Mouse (Mus musculus) hindbrain, embryonic 13.5 days (tissue): ENCODE results near the gene Uqcc3. TPM values are rescaled to one million over a fixed set of nuclear protein-coding genes. Genes with fewer than 3 reads are reported as not detected.
"Not testable (repeated sequence)": the region's sequence is repeated elsewhere in the genome, so short reads cannot be mapped to it uniquely, and the experiment has no call there.

Experiments
- ATAC-seq: fragments of 200-750 bp; cut with Nextera tagmentation; 2 replicates; pipeline ENCODE4 v1.8.0; 2017; ENCODE audit warnings: moderate TSS enrichment; ENCODE audit not compliant: low FRiP score
- H3K27ac ChIP-seq: fragments of 300-500 bp; sonication (generic); 2 replicates; pipeline ENCODE4 v1.5.1; 2015; ENCODE audit warnings: inconsistent platforms, mild to moderate bottlenecking, moderate library complexity
- H3K27me3 ChIP-seq: fragments of 300-500 bp; sonication (generic); 2 replicates; pipeline ENCODE4 v1.6.1; 2015; ENCODE audit warnings: mild to moderate bottlenecking, inconsistent platforms
- H3K36me3 ChIP-seq: fragments of 300-500 bp; sonication (generic); 2 replicates; pipeline ENCODE4 v1.6.1; 2015; ENCODE audit warnings: mild to moderate bottlenecking, inconsistent platforms
- H3K4me1 ChIP-seq: fragments of 300-500 bp; sonication (generic); replicated peaks from 2 replicates; pipeline ENCODE4 v1.6.1; 2015; ENCODE audit warnings: inconsistent platforms
- H3K4me2 ChIP-seq: fragments of 300-500 bp; sonication (generic); 2 replicates; pipeline ENCODE4 v1.6.1; 2015; ENCODE audit warnings: inconsistent platforms, mild to moderate bottlenecking, moderate library complexity
- H3K4me3 ChIP-seq: fragments of 300-500 bp; sonication (generic); 2 replicates; pipeline ENCODE4 v1.5.1; 2015; ENCODE audit warnings: mild to moderate bottlenecking, inconsistent platforms
- H3K9ac ChIP-seq: fragments of 300-500 bp; sonication (generic); 2 replicates; pipeline ENCODE4 v1.6.1; 2015; ENCODE audit warnings: mild to moderate bottlenecking, inconsistent platforms
- H3K9me3 ChIP-seq: fragments of 300-500 bp; sonication (generic); 2 replicates; pipeline ENCODE4 v1.6.1; 2016; ENCODE audit warnings: inconsistent platforms
- WGBS: fragments of 180-500 bp; shearing (Covaris S2); methylation state at CpG from one replicate; pipeline ENCODE4 v1.1.7; 2015; 5-methylcytosine and 5-hydroxymethylcytosine counted together
- microRNA-seq: library from miRNA; unstranded; fragments of <30 nt; microRNA quantifications from one replicate; pipeline ENCODE4, GENCODE M21; 2016
- polyA plus RNA-seq: library from polyadenylated mRNA; unstranded; fragments of >200 nt; fragmentation: Nextera tagmentation; extraction: Ambion mirVana; gene quantifications from 2 replicates; pipeline ENCODE4 v1.2.1, GENCODE M21; 2015

The Uqcc3 gene
- polyA plus RNA-seq, 1 experiment from 2014 or later, result 72.3 TPM

DNA sequence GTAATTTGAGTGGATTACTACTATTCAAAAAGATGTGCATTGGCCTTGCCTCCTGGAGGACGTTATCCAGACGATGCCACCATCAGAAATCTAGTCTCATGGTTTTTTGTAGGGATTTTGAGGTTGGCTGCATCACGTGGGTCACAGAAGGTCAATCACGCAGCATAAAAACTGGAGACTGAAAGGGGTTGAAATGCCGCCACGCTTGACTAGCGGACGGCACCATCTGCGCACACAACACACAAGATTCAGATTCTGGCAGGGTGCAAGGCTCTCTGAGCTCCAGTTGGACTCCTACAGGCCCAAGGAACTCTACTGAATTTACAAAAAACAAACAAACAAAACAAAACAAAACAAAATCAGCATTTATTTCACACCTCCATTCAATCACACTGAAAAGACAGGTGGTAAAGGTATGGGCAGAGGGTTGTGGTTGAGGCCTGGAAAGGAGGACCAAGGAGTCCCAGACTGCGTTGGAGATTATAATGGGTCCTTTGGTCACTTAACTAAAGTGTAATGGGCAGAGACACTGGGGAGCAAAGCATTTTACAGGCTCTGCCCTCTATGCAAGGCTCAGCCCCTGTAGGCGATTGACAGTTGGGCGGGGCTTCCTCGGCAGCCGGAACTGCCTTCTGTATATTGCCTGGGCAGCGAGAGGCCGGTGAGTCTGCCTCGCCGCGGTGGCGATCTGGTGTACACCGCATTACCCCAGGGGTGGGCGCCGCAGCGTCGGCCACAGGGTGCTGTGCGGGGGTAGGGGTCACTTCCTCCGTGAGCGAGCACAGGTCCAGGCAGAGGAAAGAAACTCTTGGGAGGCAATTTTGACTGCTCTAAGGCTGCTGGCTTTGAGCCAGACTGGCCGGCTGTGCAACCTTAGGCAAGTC lies 40.6 kb downstream of the Uqcc3 start:
- WGBS, result 12% methylated on average over 29 of the region's 29 CpGs
- ATAC-seq, result peak; percentile 7; the same call in 1 of the 2 replicates

GRCm38 (mm10) chr19:8839103-8839907 lies 41.4 kb downstream of the Uqcc3 start, which contains the start of gene Gng3:
Gene Gng3 (minus strand): TSS chr19:8839194.
- Histone ChIP-seq H3K4me1 (peaks cover 45% of the 10 kb centered on the region), H3K36me3 (peaks cover 35% of the 10 kb centered on the region), H3K27ac (peak within 1 kb of the TSS; percentile 99), H3K9ac (peak within 1 kb of the TSS; percentile 94), H3K4me2 (peak within 1 kb of the TSS; percentile 81), H3K27me3 (no peaks in the 10 kb centered on the region), H3K9me3 (no peaks in the 10 kb centered on the region), H3K4me3 (peak within 1 kb of the TSS; percentile 74)
- peak; percentile 91 for ATAC-seq
- WGBS, result 32% methylated on average over 11 of the region's 11 CpGs

More for the DNA sequence above, 40.6 kb downstream of the Uqcc3 start:
- H3K9me3 ChIP-seq, result no peaks in the 10 kb centered on the region
- H3K4me1 ChIP-seq, result peaks cover 45% of the 10 kb centered on the region
- no peaks in the 10 kb centered on the region for H3K27me3 ChIP-seq
- peaks cover 30% of the 10 kb centered on the region for H3K36me3 ChIP-seq
- peak overlapping the region; percentile 99 for H3K27ac ChIP-seq
- peak overlapping the region; percentile 74 for H3K4me3 ChIP-seq
- H3K4me2 ChIP-seq, result peak overlapping the region; percentile 81
- H3K9ac ChIP-seq, result peak overlapping the region; percentile 94

GRCm38 (mm10) chr19:8838041-8838730 lies 42.5 kb downstream of the Uqcc3 start:
- no peaks in the 10 kb centered on the region for H3K27me3 ChIP-seq
- peak; percentile 18; the same call in 1 of the 2 replicates for ATAC-seq
- peak overlapping the region; percentile 74 for H3K4me3 ChIP-seq
- peak overlapping the region; percentile 99 for H3K27ac ChIP-seq
- H3K9ac ChIP-seq, result peak overlapping the region; percentile 94
- H3K4me1 ChIP-seq, result peaks cover 45% of the 10 kb centered on the region
- peaks cover 43% of the 10 kb centered on the region for H3K36me3 ChIP-seq
- no peaks in the 10 kb centered on the region for H3K9me3 ChIP-seq
- 11% methylated on average over 15 of the region's 15 CpGs for WGBS
- H3K4me2 ChIP-seq, result peak overlapping the region; percentile 81

- Histone ChIP-seq H3K27me3 (no peaks in the 10 kb centered on the region), H3K36me3 (peaks cover 43% of the 10 kb centered on the region), H3K4me2 (peak within 1 kb of the TSS; percentile 81), H3K9ac (peak within 1 kb of the TSS; percentile 94), H3K27ac (peak within 1 kb of the TSS; percentile 99), H3K4me1 (peaks cover 45% of the 10 kb centered on the region), H3K9me3 (no peaks in the 10 kb centered on the region), H3K4me3 (peak within 1 kb of the TSS; percentile 74)
- ATAC-seq, result peak; percentile 71
- 1% methylated on average over 38 of the region's 38 CpGs for WGBS
Measured at GRCm38 (mm10) chr19:8837251-8837791, 43.4 kb downstream of the Uqcc3 start, which contains the start of gene Bscl2. Gene Bscl2 (plus strand): TSS chr19:8837467.

DNA sequence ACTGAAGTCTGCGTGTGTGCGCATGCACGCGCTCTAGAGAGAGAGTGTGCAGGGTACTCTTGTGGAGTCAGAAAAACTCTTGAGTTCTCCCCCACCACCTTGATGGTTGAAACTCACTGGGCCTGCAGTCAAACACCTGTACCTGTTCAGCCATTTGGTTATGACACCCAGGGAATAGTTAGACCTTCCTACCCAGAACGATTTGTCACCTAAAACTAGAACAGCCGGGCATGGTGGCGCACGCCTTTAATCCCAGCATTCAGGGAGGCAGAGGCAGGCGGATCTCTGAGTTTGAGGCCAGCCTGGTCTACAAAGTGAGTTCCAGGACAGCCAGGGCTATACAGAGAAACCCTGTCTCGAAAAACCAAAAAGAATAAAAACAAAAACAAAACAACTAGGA lies 44.4 kb downstream of the Uqcc3 start:
- peaks cover 42% of the 10 kb centered on the region for H3K4me1 ChIP-seq
- peak overlapping the region; percentile 99; the same call in 1 of the 2 replicates for H3K27ac ChIP-seq
- not testable (repeated sequence) for H3K27me3 ChIP-seq, H3K9me3 ChIP-seq, ATAC-seq, H3K9ac ChIP-seq
- peaks cover 50% of the 10 kb centered on the region for H3K36me3 ChIP-seq
- 97% methylated on average over 10 of the region's 10 CpGs for WGBS
- H3K4me2 ChIP-seq, result peak overlapping the region; percentile 81
- H3K4me3 ChIP-seq, result peak overlapping the region; percentile 74

DNA sequence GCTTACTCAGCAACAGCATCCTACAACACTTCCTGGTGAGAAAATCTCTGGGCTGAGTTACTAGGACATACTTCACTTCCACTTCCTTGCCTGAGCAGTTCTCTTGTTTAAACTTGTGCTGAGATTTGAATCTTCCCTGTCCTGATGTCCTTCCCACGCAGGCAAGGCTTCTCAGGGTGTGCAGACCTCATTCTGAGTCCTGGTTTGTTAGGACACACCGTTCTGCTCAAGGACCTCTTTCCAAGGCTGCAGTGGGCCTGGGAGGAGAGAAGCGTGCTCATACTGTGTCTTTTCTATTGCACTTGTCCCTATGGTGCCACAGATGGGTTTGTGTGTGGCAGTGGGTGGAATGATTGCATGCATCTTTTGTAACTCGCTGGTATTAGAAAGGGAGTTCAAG lies 47.8 kb downstream of the Uqcc3 start:
- peaks cover 10% of the 10 kb centered on the region for H3K4me1 ChIP-seq
- ATAC-seq, result no peak
- H3K36me3 ChIP-seq, result peaks cover 83% of the 10 kb centered on the region
- H3K9ac ChIP-seq, result no peak overlapping the region
- H3K4me3 ChIP-seq, result no peak overlapping the region
- WGBS, result 92% methylated on average over 4 of the region's 4 CpGs
- no peaks in the 10 kb centered on the region for H3K9me3 ChIP-seq
- H3K27me3 ChIP-seq, result no peaks in the 10 kb centered on the region
- no peak overlapping the region for H3K27ac ChIP-seq
- H3K4me2 ChIP-seq, result no peak overlapping the region

GRCm38 (mm10) chr19:8831262-8831661 lies 49.5 kb downstream of the Uqcc3 start:
- Histone ChIP-seq H3K4me2 (no peak overlapping the region), H3K27ac (no peak overlapping the region), H3K9me3 (no peaks in the 10 kb centered on the region), H3K27me3 (no peaks in the 10 kb centered on the region), H3K9ac (no peak overlapping the region), H3K4me1 (peaks cover 2% of the 10 kb centered on the region; the same call in 1 of the 2 replicates), H3K4me3 (no peak overlapping the region), H3K36me3 (peaks cover 99% of the 10 kb centered on the region)
- 81% methylated on average over 11 of the region's 11 CpGs for WGBS
- no peak for ATAC-seq

DNA sequence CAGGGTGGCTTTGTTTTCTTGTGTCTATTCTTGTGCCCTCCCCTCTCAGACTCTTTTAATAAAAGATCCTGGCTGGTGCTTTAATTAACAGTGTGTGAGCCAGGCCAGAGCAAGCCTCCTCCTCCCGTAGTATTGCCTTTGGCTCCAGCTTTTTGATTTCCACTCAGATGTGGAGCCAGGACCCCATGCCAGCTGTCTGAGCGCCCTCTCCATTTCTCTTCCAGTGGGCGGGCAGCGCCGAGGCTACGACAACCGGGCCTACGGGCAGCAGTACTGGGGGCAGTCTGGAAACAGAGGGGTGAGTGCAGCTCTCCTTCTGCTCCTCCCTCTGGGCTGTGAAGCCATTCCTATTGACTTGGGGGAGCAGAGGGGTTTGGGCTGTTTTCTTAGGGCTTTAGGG lies 50.1 kb downstream of the Uqcc3 start:
- no peak overlapping the region for H3K4me3 ChIP-seq

More for the DNA sequence above, 50.1 kb downstream of the Uqcc3 start:
- 89% methylated on average over 8 of the region's 8 CpGs for WGBS
- Histone ChIP-seq H3K36me3 (peaks cover 100% of the 10 kb centered on the region), H3K27ac (no peak overlapping the region), H3K27me3 (no peaks in the 10 kb centered on the region), H3K4me2 (no peak overlapping the region), H3K4me1 (no peaks in the 10 kb centered on the region), H3K9ac (no peak overlapping the region), H3K9me3 (no peaks in the 10 kb centered on the region)
- ATAC-seq, result no peak

Small RNA genes within 50 kb of the gene (microRNA-seq; reads per million reads assigned to microRNA genes)
- not detected for gene Mir5136

Other genes starting within 250 kb of the Uqcc3 start
- gene Chrm1, start 217.1 kb downstream of the Uqcc3 start, polyA plus RNA-seq, result 0.51 and 0.71 TPM in 2 replicates
- 153 and 163 TPM in 2 replicates for gene Slc3a2, start 157.6 kb downstream of the Uqcc3 start, polyA plus RNA-seq
- gene Wdr74, start 145.1 kb downstream of the Uqcc3 start, polyA plus RNA-seq, result 82.6 and 89.9 TPM in 2 replicates
- gene 1700092M07Rik, start 140.2 kb downstream of the Uqcc3 start, polyA plus RNA-seq, result 1.9 and 3.0 TPM in 2 replicates
- gene Stx5a, start 139.5 kb downstream of the Uqcc3 start, polyA plus RNA-seq, result 120 and 128 TPM in 2 replicates
- gene Nxf1, start 123.8 kb downstream of the Uqcc3 start, polyA plus RNA-seq, result 168 and 170 TPM in 2 replicates
- 257 and 258 TPM in 2 replicates for gene Tmem223, start 109.9 kb downstream of the Uqcc3 start, polyA plus RNA-seq
- 38.1 and 38.6 TPM in 2 replicates for gene Tmem179b, start 106.5 kb downstream of the Uqcc3 start, polyA plus RNA-seq
- 27.1 and 30.1 TPM in 2 replicates for gene Taf6l, start 94.5 kb downstream of the Uqcc3 start, polyA plus RNA-seq
- gene Polr2g, start 82.3 kb downstream of the Uqcc3 start, polyA plus RNA-seq, result 153 and 163 TPM in 2 replicates
- 8.0 and 8.4 TPM in 2 replicates for gene Zbtb3, start 78.4 kb downstream of the Uqcc3 start, polyA plus RNA-seq
- 60.4 and 61.4 TPM in 2 replicates for gene Ttc9c, start 61.6 kb downstream of the Uqcc3 start, polyA plus RNA-seq
- 5.8 and 6.3 TPM in 2 replicates for gene Hnrnpul2, start 60.9 kb downstream of the Uqcc3 start, polyA plus RNA-seq
- gene AC129217.1, start 51.1 kb downstream of the Uqcc3 start, polyA plus RNA-seq, result not detected in 2 replicates
- 82.9 and 84.0 TPM in 2 replicates for gene Bscl2, start 43.5 kb downstream of the Uqcc3 start, polyA plus RNA-seq
- gene Gng3, start 41.7 kb downstream of the Uqcc3 start, polyA plus RNA-seq, result 346 and 374 TPM in 2 replicates
- 1.0 and 1.3 TPM in 2 replicates for gene Lrrn4cl, start 30.2 kb downstream of the Uqcc3 start, polyA plus RNA-seq
- gene Ubxn1, start 9.4 kb downstream of the Uqcc3 start, polyA plus RNA-seq, result 162 TPM in 2 replicates
- gene Lbhd1, start 2.8 kb upstream of the Uqcc3 start, polyA plus RNA-seq, result 45.3 and 57.7 TPM in 2 replicates
- not detected in 2 replicates for gene Gm49403, start 3.0 kb upstream of the Uqcc3 start, polyA plus RNA-seq
- 56.5 and 61.6 TPM in 2 replicates for gene 1810009A15Rik, start 7.9 kb upstream of the Uqcc3 start, polyA plus RNA-seq
- gene Gm49416, start 8.0 kb upstream of the Uqcc3 start, polyA plus RNA-seq, result not detected in 2 replicates
- 34.3 and 34.6 TPM in 2 replicates for gene Ints5, start 12.1 kb upstream of the Uqcc3 start, polyA plus RNA-seq
- gene Ganab, start 17.1 kb upstream of the Uqcc3 start, polyA plus RNA-seq, result 91.7 and 95.9 TPM in 2 replicates
- 89.7 and 91.8 TPM in 2 replicates for gene B3gat3, start 39.5 kb upstream of the Uqcc3 start, polyA plus RNA-seq
- 1.6 and 1.8 TPM in 2 replicates for gene Rom1, start 48.4 kb upstream of the Uqcc3 start, polyA plus RNA-seq
- gene Eml3, start 48.6 kb upstream of the Uqcc3 start, polyA plus RNA-seq, result 9.4 and 11.3 TPM in 2 replicates
- gene Mta2, start 61.0 kb upstream of the Uqcc3 start, polyA plus RNA-seq, result 133 and 137 TPM in 2 replicates
- 29.4 and 31.1 TPM in 2 replicates for gene Tut1, start 72.9 kb upstream of the Uqcc3 start, polyA plus RNA-seq
- gene Eef1g, start 86.1 kb upstream of the Uqcc3 start, polyA plus RNA-seq, result 344 and 348 TPM in 2 replicates
- gene Ahnak, start 108.4 kb upstream of the Uqcc3 start, polyA plus RNA-seq, result 5.7 and 6.4 TPM in 2 replicates
- gene Scgb1a1, start 207.0 kb upstream of the Uqcc3 start, polyA plus RNA-seq, result not detected in 2 replicates